Mouse (Mus musculus) G1E (cell line): ENCODE results near the gene Stx3. TPM values are rescaled to one million over a fixed set of nuclear protein-coding genes. Genes with fewer than 3 reads are reported as not detected.

Experiments used
- ATAC-seq: 2 replicates; pipeline ENCODE4 v1.8.0; 2016; ENCODE audit warnings: mild to moderate bottlenecking; ENCODE audit not compliant: insufficient number of reproducible peaks, poor library complexity, low FRiP score, severe bottlenecking; ENCODE audit errors: extremely low read depth
- DNase-seq: peaks from one replicate; pipeline ENCODE4 v3.0.0; 2012; ENCODE audit warnings: low spot score
- H3K27me3 ChIP-seq: 2 replicates; pipeline ENCODE4 v1.6.1; 2012; ENCODE audit warnings: mild to moderate bottlenecking, low read length, inconsistent platforms; ENCODE audit not compliant: insufficient read depth
- H3K36me3 ChIP-seq: replicated peaks from 2 replicates; pipeline ENCODE3; 2012; ENCODE audit warnings: mild to moderate bottlenecking, inconsistent platforms
- H3K4me1 ChIP-seq: 2 replicates; pipeline ENCODE4 v1.6.1; 2012; ENCODE audit warnings: low read depth, low read length, inconsistent platforms, mixed read lengths; ENCODE audit not compliant: insufficient read depth
- H3K4me3 ChIP-seq: 2 replicates; pipeline ENCODE4 v1.5.1; 2012; ENCODE audit warnings: low read depth, mild to moderate bottlenecking, inconsistent platforms, low read length, moderate library complexity, mixed read lengths
- H3K9me3 ChIP-seq: replicated peaks from 2 replicates; pipeline ENCODE4 v1.6.1; 2012; ENCODE audit warnings: inconsistent platforms
- CTCF ChIP-seq: IDR thresholded peaks from 2 replicates; pipeline ENCODE4 v1.5.1; 2012; ENCODE audit warnings: low read depth, low read length, inconsistent platforms, mixed read lengths
- GATA1 ChIP-seq: IDR thresholded peaks from 2 replicates; pipeline ENCODE4 v1.6.1; 2012; ENCODE audit warnings: borderline replicate concordance, low read length, inconsistent platforms, mixed read lengths
- GATA2 ChIP-seq: IDR thresholded peaks from 2 replicates; pipeline ENCODE4 v1.6.1; 2012; ENCODE audit warnings: low read depth, low read length, inconsistent platforms, borderline replicate concordance
- POLR2AphosphoS5 ChIP-seq: IDR thresholded peaks from 2 replicates; pipeline ENCODE4 v1.6.1; 2012; ENCODE audit warnings: low read depth, low read length, inconsistent platforms; ENCODE audit not compliant: insufficient replicate concordance
- TAL1 ChIP-seq: conservative IDR thresholded peaks from 2 replicates; pipeline ENCODE4 v1.6.1; 2012; ENCODE audit warnings: low read depth, low read length, inconsistent platforms, mixed read lengths
- polyA plus RNA-seq: library from polyadenylated mRNA; stranded (reverse); fragments of >175 nt; gene quantifications from 2 replicates; pipeline ENCODE4 v1.2.3, GENCODE M21; 2012
- total RNA-seq, 2 experiments: library from RNA; stranded (forward) in 1 of 2; stranded (reverse) in 1 of 2; fragments of 200-1000 nt in 1 of 2; fragments of >200 nt in 1 of 2; fragmentation: Nextera tagmentation in 1 of 2; gene quantifications; 2 replicates each; pipeline ENCODE4 v1.2.3; 2014 to 2017

Stx3 gene
- total and polyA plus RNA-seq, 3 experiments, result 1.3 TPM; not detected in 2

GRCm38 (mm10) chr19:11816706-11817105 lies 2.5 kb downstream of the Stx3 start:
- Histone ChIP-seq H3K4me3 (no peak overlapping the region), H3K36me3 (no peaks in the 10 kb centered on the region), H3K9me3 (no peaks in the 10 kb centered on the region), H3K27me3 (peaks cover 33% of the 10 kb centered on the region), H3K4me1 (no peaks in the 10 kb centered on the region)
- ATAC-seq (no peak), DNase-seq (no peak)
- TF ChIP-seq GATA1, result no peak
- no peak for TF ChIP-seq CTCF
- TF ChIP-seq GATA2, result no peak
- no peak for TF ChIP-seq TAL1
- no peak for TF ChIP-seq POLR2AphosphoS5

- H3K36me3 ChIP-seq, result no peaks in the 10 kb centered on the region
- no peaks in the 10 kb centered on the region for H3K9me3 ChIP-seq
- ATAC-seq, result no peak
- no peaks in the 10 kb centered on the region for H3K4me1 ChIP-seq
- DNase-seq, result no peak
- H3K4me3 ChIP-seq, result no peak overlapping the region
- no peak for TF ChIP-seq POLR2AphosphoS5
- TF ChIP-seq TAL1, result no peak
- TF ChIP-seq GATA1, result no peak
- TF ChIP-seq GATA2, result no peak
- TF ChIP-seq CTCF, result no peak
- peaks cover 39% of the 10 kb centered on the region for H3K27me3 ChIP-seq
Measured at GRCm38 (mm10) chr19:11814742-11815333, 4.4 kb downstream of the Stx3 start.

- no peak overlapping the region for H3K4me3 ChIP-seq
- DNase-seq (no peak), ATAC-seq (no peak)
- H3K9me3 ChIP-seq, result no peaks in the 10 kb centered on the region
- no peaks in the 10 kb centered on the region for H3K36me3 ChIP-seq
- no peaks in the 10 kb centered on the region for H3K4me1 ChIP-seq
- TF ChIP-seq TAL1 (no peak), POLR2AphosphoS5 (no peak), CTCF (no peak), GATA2 (no peak), GATA1 (no peak)
- H3K27me3 ChIP-seq, result peaks cover 42% of the 10 kb centered on the region
Measured at GRCm38 (mm10) chr19:11813649-11814048, 5.6 kb downstream of the Stx3 start.

- peaks cover 39% of the 10 kb centered on the region for H3K27me3 ChIP-seq
- no peaks in the 10 kb centered on the region for H3K4me1 ChIP-seq
- TF ChIP-seq GATA2 (no peak), POLR2AphosphoS5 (no peak), TAL1 (no peak), GATA1 (no peak)
- H3K36me3 ChIP-seq, result no peaks in the 10 kb centered on the region
- no peak overlapping the region for H3K4me3 ChIP-seq
- ATAC-seq (no peak), DNase-seq (no peak)
- H3K9me3 ChIP-seq, result no peaks in the 10 kb centered on the region
Measured at GRCm38 (mm10) chr19:11813136-11813535, 6.1 kb downstream of the Stx3 start.

GRCm38 (mm10) chr19:11811688-11812365 lies 7.4 kb downstream of the Stx3 start:
- ATAC-seq, result no peak
- Histone ChIP-seq H3K27me3 (peaks cover 37% of the 10 kb centered on the region), H3K36me3 (no peaks in the 10 kb centered on the region), H3K4me1 (peaks cover 4% of the 10 kb centered on the region; the same call in 1 of the 2 replicates), H3K9me3 (no peaks in the 10 kb centered on the region), H3K4me3 (no peak overlapping the region)
- DNase-seq, result no peak
- no peak for TF ChIP-seq TAL1
- no peak for TF ChIP-seq CTCF
- no peak for TF ChIP-seq POLR2AphosphoS5
- no peak for TF ChIP-seq GATA2
- TF ChIP-seq GATA1, result no peak

- Histone ChIP-seq H3K36me3 (no peaks in the 10 kb centered on the region), H3K9me3 (no peaks in the 10 kb centered on the region), H3K4me1 (peaks cover 4% of the 10 kb centered on the region; the same call in 1 of the 2 replicates), H3K4me3 (no peak overlapping the region), H3K27me3 (peaks cover 35% of the 10 kb centered on the region)
- TF ChIP-seq TAL1, result no peak
- no peak for TF ChIP-seq POLR2AphosphoS5
- TF ChIP-seq GATA2, result no peak
- TF ChIP-seq GATA1, result no peak
- TF ChIP-seq CTCF, result no peak
- ATAC-seq (no peak), DNase-seq (no peak)
Measured at GRCm38 (mm10) chr19:11810856-11811255, 8.3 kb downstream of the Stx3 start.
